Mouse (Mus musculus) hindbrain, embryonic 14.5 days (tissue): ENCODE measurements around the gene Map4k5. TPM values are rescaled to one million over a fixed set of nuclear protein-coding genes. Genes with fewer than 3 reads are reported as not detected.

Source experiments
- ATAC-seq: fragments of 200-750 bp; cut with Nextera tagmentation; 2 replicates; pipeline ENCODE4 v1.8.0; 2017; ENCODE audit warnings: moderate number of reproducible peaks, mild to moderate bottlenecking, moderate TSS enrichment, moderate library complexity; ENCODE audit not compliant: low FRiP score
- DNase-seq: peaks from one replicate; pipeline ENCODE4 v3.0.0-alpha.2; 2015; ENCODE audit warnings: low spot score
- H3K27ac ChIP-seq: fragments of 300-500 bp; sonication (generic); 2 replicates; pipeline ENCODE4 v1.5.1; 2014; ENCODE audit warnings: mild to moderate bottlenecking, moderate library complexity
- H3K27me3 ChIP-seq: fragments of 300-500 bp; sonication (generic); 2 replicates; pipeline ENCODE4 v1.6.1; 2014; ENCODE audit warnings: mild to moderate bottlenecking, low read length, mixed read lengths; ENCODE audit not compliant: control insufficient read depth, insufficient read depth
- H3K36me3 ChIP-seq: fragments of 300-500 bp; sonication (generic); replicated peaks from 2 replicates; pipeline ENCODE4 v1.6.1; 2014; ENCODE audit not compliant: control insufficient read depth, insufficient read depth
- H3K4me1 ChIP-seq: fragments of 300-500 bp; sonication (generic); replicated peaks from 2 replicates; pipeline ENCODE4 v1.6.1; 2014; ENCODE audit warnings: antibody characterized with exemption, low read length, mixed read lengths; ENCODE audit not compliant: control insufficient read depth, insufficient read depth
- H3K4me2 ChIP-seq: fragments of 300-500 bp; sonication (generic); replicated peaks from 2 replicates; pipeline ENCODE4 v1.6.1; 2014; ENCODE audit warnings: mild to moderate bottlenecking, moderate library complexity
- H3K4me3 ChIP-seq: fragments of 300-500 bp; sonication (generic); replicated peaks from 2 replicates; pipeline ENCODE4 v1.5.1; 2014; ENCODE audit warnings: mild to moderate bottlenecking, low read length
- H3K9ac ChIP-seq: fragments of 300-500 bp; sonication (generic); 2 replicates; pipeline ENCODE4 v1.6.1; 2014
- H3K9me3 ChIP-seq: fragments of 300-500 bp; sonication (generic); 2 replicates; pipeline ENCODE4 v1.6.1; 2016; ENCODE audit warnings: low read length; ENCODE audit not compliant: control insufficient read depth
- WGBS: fragments of 180-500 bp; shearing (Covaris S2); extraction: QIAGEN DNeasy Blood & Tissue Kit; methylation state at CpG from one replicate; pipeline ENCODE4 v1.1.7; 2014; 5-methylcytosine and 5-hydroxymethylcytosine counted together
- microRNA counts: library from miRNA; unstranded; fragments of <30 nt; microRNA quantifications from one replicate; lab custom pipeline; 2016
- microRNA-seq: library from miRNA; unstranded; fragments of <30 nt; microRNA quantifications from one replicate; pipeline ENCODE4, GENCODE M21; 2016
- polyA plus RNA-seq: library from polyadenylated mRNA; unstranded; fragments of >200 nt; fragmentation: Nextera tagmentation; extraction: Ambion mirVana; gene quantifications from 2 replicates; pipeline ENCODE4 v1.2.1, GENCODE M21; 2014

The Map4k5 gene
- polyA plus RNA-seq, 1 experiment from 2014 or later = 37.7 TPM

DNA sequence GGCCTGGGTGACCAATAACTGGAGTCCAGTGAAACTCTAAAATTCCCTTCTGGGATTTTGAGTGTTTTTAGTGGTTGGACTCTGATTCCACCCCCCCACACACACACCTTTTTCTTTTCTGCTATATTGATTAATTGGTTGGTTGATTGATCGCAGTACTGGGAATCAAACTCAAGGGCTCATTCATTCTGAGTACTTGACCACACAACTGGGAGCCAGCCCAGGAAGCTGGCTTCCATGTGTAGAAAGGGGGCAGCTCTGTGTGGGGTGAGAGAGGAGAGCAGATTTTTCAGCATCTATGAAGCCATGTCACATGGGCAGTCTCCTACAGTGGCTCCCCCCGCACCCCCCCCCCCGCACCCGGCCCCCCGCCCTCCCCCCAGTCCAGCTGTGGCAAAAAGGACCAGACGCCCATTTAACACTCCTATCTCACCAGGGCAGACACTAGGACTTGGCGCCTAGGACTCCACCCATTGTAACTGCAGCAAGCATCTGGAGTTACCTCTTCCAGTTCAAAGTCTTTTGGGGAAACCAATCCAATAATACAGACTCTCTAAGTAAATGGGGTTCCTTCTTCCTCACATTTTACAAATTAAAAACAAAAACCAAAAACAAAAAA, 133.6 kb downstream of the Map4k5 start:
- H3K4me1 ChIP-seq = peaks cover 9% of the 10 kb centered on the region
- no peak overlapping the region for H3K4me2 ChIP-seq
- WGBS = 44% methylated on average over 7 of the region's 7 CpGs
- DNase-seq (no peak), ATAC-seq (no peak)
- no peak overlapping the region for H3K9ac ChIP-seq
- no peaks in the 10 kb centered on the region for H3K36me3 ChIP-seq
- H3K27ac ChIP-seq = no peak overlapping the region
- no peaks in the 10 kb centered on the region for H3K27me3 ChIP-seq
- no peaks in the 10 kb centered on the region for H3K9me3 ChIP-seq
- H3K4me3 ChIP-seq = no peak overlapping the region

DNA sequence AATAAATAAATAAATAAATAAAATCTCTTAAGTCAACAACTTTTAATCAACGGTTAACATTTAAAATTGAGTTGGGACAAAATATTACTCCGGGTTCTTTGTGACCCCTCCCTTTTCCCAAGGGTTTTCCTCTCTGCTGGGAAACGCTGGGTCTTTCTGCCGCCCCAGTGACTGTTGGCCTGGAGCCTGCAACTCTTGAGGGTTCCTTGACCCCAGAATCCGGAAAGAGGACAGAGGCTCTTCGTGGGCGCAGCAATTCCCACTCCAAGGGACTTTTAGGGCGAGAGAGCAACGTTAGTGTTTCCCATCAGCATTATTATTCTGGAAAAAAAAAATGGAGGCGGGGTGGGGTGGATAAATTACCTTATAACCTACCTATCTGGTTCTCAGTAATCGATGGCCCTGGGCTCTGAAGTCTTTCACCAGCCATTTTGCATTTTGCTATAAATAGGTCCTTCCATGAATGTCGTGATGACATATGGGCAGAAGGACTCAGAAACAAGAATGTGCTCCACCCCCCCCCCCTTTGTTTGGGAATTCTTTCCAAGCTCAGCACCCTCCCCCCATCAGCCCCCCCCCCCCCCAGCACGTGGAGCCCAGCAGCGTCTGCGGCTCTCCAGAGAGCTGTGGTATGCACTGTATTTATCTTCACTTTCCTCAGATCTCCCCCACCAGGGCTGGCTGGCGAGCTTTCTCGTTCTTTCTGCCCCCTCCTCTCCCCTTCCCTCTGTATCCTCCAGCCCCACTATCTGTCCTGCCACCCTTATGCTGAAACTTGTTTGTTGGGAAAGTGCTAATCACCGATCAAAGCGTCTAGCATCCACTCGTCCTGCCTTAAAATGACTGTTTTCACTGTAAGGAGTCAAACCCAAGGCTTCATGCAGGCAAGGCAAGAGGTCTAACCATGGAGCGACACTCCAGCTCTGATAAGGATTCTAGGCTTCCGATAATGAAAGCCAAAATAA, 134.5 kb downstream of the Map4k5 start:
- Histone ChIP-seq H3K4me1 (peaks cover 9% of the 10 kb centered on the region), H3K9ac (no peak overlapping the region; the same call in 1 of the 2 replicates), H3K27me3 (no peaks in the 10 kb centered on the region), H3K4me2 (peak overlapping the region; percentile 51), H3K27ac (no peak overlapping the region), H3K4me3 (0 out of 2 replicates have a peak overlapping the region, but pooled peaks have one; percentile 4), H3K9me3 (no peaks in the 10 kb centered on the region), H3K36me3 (no peaks in the 10 kb centered on the region)
- 11% methylated on average over 20 of the region's 22 CpGs for WGBS
- no peak for DNase-seq
- ATAC-seq = peak; percentile 53; the same call in 1 of the 2 replicates

DNA sequence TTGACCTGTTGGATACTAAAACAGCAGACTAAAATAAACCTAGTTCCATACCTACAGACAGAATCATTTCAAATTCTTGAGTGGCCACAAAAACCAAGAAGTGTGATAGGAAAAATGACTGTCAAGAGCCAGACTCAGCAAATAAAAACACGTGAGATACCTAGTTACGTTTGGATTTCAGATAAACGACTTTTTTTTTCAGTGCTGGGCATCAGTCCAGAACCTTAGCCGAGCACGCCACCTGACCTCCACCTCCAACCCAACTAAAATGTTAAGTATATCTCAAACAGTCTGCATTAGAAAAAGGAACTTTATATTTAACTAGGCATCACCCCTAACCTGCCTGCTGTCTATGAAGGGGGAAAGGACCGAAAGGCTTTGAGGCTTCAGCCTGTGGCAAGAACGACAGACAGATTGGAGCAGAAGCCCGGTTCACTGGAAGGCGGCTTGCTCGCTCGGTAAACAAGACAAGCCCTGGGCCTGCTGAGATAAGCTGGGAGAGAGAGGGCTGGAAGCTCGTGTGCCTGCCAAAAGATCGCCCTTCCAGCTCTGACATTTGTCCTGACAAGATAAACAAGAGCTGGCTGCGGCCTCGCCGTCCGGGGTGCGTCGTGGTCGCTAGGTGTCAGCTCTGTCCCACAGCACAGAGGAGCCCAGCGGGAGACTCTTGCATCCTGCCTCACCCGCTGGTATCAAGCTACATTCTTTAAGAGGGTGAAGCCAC, 135.4 kb downstream of the Map4k5 start:
- Histone ChIP-seq H3K4me1 (peaks cover 9% of the 10 kb centered on the region), H3K4me3 (no peak overlapping the region), H3K27ac (peak overlapping the region; percentile 47; the same call in 1 of the 2 replicates), H3K9ac (no peak overlapping the region; the same call in 1 of the 2 replicates), H3K4me2 (peak overlapping the region; percentile 51), H3K9me3 (no peaks in the 10 kb centered on the region), H3K36me3 (no peaks in the 10 kb centered on the region), H3K27me3 (no peaks in the 10 kb centered on the region)
- peak; percentile 72 for DNase-seq
- ATAC-seq = peak; percentile 80
- WGBS = 14% methylated on average over 22 of the region's 22 CpGs

DNA sequence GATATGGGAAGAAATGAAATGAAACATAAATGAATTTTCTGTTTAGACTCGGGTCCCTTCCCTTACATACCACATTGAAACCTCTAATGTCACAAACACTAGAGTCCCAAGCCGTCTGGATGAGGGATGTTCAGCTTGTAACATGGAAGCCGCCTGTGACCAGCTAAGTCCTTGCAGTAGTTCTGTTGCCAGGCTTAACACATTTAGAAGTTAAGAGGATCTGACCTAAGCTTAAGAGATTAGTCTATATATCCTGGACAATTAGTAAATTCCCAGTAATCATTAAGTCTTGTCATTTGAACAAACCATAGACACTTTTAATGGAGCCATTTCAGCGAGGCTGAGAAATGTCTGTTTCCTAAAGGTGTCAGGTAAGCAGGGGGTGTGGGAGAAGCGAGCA, 137.0 kb downstream of the Map4k5 start:
- Histone ChIP-seq H3K9ac (no peak overlapping the region), H3K36me3 (no peaks in the 10 kb centered on the region), H3K4me3 (no peak overlapping the region), H3K27me3 (no peaks in the 10 kb centered on the region), H3K9me3 (no peaks in the 10 kb centered on the region), H3K4me1 (peaks cover 9% of the 10 kb centered on the region), H3K27ac (no peak overlapping the region), H3K4me2 (no peak overlapping the region)
- 79% methylated on average over 5 of the region's 5 CpGs for WGBS
- no peak for ATAC-seq
- no peak for DNase-seq

DNA sequence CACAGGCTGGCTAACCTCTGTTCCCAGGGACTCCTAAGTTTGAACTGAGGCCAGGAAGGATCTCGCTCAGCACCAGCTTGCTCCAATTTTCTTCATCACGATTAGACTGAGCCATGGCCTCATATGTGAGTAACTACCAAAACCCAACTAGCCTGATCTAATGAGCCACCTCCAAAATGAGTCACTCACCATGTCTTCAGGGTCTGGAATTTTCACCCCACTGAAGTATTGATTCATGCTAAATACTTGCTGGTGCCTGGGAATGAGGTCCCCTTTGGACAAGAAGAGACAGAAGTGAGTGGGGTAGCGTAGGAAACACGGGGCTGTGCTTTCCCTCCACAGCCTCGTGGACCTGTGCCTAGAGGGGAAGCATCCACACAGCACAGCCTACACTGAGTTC, 139.1 kb downstream of the Map4k5 start:
- H3K27me3 ChIP-seq = no peaks in the 10 kb centered on the region
- H3K27ac ChIP-seq = no peak overlapping the region
- H3K9ac ChIP-seq = no peak overlapping the region
- DNase-seq (no peak), ATAC-seq (no peak)
- H3K36me3 ChIP-seq = no peaks in the 10 kb centered on the region
- no peak overlapping the region for H3K4me3 ChIP-seq
- peaks cover 9% of the 10 kb centered on the region for H3K4me1 ChIP-seq
- no peak overlapping the region for H3K4me2 ChIP-seq
- 82% methylated on average over 5 of the region's 5 CpGs for WGBS
- no peaks in the 10 kb centered on the region for H3K9me3 ChIP-seq

MicroRNA genes within 50 kb of the gene (microRNA counts, 519-probe panel; counts per million panel counts)
- not detected for microRNA mmu-miR-681 (lab: Ali Mortazavi, UCI)

Small RNAs within 50 kb of the gene (microRNA-seq; reads per million reads assigned to microRNA genes)
- not detected for gene Mir681

Other genes with a start within 250 kb of the Map4k5 start
- gene Sos2, start 211.3 kb downstream of the Map4k5 start, polyA plus RNA-seq = 14.5 and 15.6 TPM in 2 replicates
- gene L2hgdh, start 168.3 kb downstream of the Map4k5 start, polyA plus RNA-seq = 11.1 and 13.6 TPM in 2 replicates
- gene Atp5s, start 168.2 kb downstream of the Map4k5 start, polyA plus RNA-seq = 38.9 and 39.1 TPM in 2 replicates
- gene Cdkl1, start 101.9 kb downstream of the Map4k5 start, polyA plus RNA-seq = 10.6 TPM in 2 replicates
- gene Atl1, start 586 bp downstream of the Map4k5 start, polyA plus RNA-seq = 147 and 159 TPM in 2 replicates
- gene Sav1, start 93.8 kb upstream of the Map4k5 start, polyA plus RNA-seq = 3.5 TPM in 2 replicates
- 12.6 and 12.8 TPM in 2 replicates for gene Nin, start 220.5 kb upstream of the Map4k5 start, polyA plus RNA-seq